Mouse (Mus musculus) thymus, adult 2 months (tissue): Measurements from ENCODE around the gene Sox2. TPM values are rescaled to one million over a fixed set of nuclear protein-coding genes. Genes with fewer than 3 reads are reported as not detected.

Source experiments
- DNase-seq: peaks from one replicate; pipeline ENCODE4 v3.0.0; 2021
- H3K27ac ChIP-seq: fragments of 200-500 bp; 2 replicates; pipeline ENCODE4 v1.5.1; 2012; ENCODE audit warnings: low read length, control low read depth; ENCODE audit not compliant: control insufficient read depth, insufficient read depth
- H3K27me3 ChIP-seq: fragments of 200-500 bp; 2 replicates; pipeline ENCODE4 v1.6.1; 2012; ENCODE audit warnings: mild to moderate bottlenecking, low read length, moderate library complexity, mixed read lengths; ENCODE audit not compliant: control insufficient read depth, insufficient read depth
- H3K36me3 ChIP-seq: fragments of 200-500 bp; 2 replicates; pipeline ENCODE4 v1.6.1; 2012; ENCODE audit warnings: mild to moderate bottlenecking, low read length, moderate library complexity; ENCODE audit not compliant: control insufficient read depth, insufficient read depth
- H3K4me1 ChIP-seq: fragments of 200-500 bp; replicated peaks from 2 replicates; pipeline ENCODE4 v1.6.1; 2012; ENCODE audit warnings: low read length; ENCODE audit not compliant: control insufficient read depth, insufficient read depth
- H3K4me3 ChIP-seq: fragments of 200-500 bp; 2 replicates; pipeline ENCODE4 v1.5.1; 2012; ENCODE audit warnings: mild to moderate bottlenecking, low read length, control low read depth, moderate library complexity; ENCODE audit not compliant: control insufficient read depth, insufficient read depth
- CTCF ChIP-seq: fragments of 200-500 bp; IDR thresholded peaks from 2 replicates; pipeline ENCODE4 v1.5.1; 2012; ENCODE audit warnings: mild to moderate bottlenecking, control low read depth, low read length, moderate library complexity, borderline replicate concordance; ENCODE audit not compliant: control insufficient read depth, poor library complexity, insufficient read depth; ENCODE audit errors: extremely low read depth
- POLR2A ChIP-seq: fragments of 200-500 bp; IDR thresholded peaks from 2 replicates; pipeline ENCODE4 v1.6.1; 2012; ENCODE audit warnings: mild to moderate bottlenecking, low read length, control low read depth, moderate library complexity; ENCODE audit not compliant: control insufficient read depth, poor library complexity, insufficient read depth; ENCODE audit errors: extremely low read depth
- WGBS: fragments of 180-500 bp; shearing (Covaris S2); methylation state at CpG from one replicate; pipeline ENCODE4 v1.1.7; 2018; 5-methylcytosine and 5-hydroxymethylcytosine counted together
- polyA plus RNA-seq: library from polyadenylated mRNA; depleted of rRNA; stranded (reverse); fragments of >200 nt; gene quantifications from 2 replicates; pipeline ENCODE4 v1.2.3, GENCODE M21; 2012

Sox2 gene
- polyA plus RNA-seq, 1 experiment: 0.19 TPM

DNA sequence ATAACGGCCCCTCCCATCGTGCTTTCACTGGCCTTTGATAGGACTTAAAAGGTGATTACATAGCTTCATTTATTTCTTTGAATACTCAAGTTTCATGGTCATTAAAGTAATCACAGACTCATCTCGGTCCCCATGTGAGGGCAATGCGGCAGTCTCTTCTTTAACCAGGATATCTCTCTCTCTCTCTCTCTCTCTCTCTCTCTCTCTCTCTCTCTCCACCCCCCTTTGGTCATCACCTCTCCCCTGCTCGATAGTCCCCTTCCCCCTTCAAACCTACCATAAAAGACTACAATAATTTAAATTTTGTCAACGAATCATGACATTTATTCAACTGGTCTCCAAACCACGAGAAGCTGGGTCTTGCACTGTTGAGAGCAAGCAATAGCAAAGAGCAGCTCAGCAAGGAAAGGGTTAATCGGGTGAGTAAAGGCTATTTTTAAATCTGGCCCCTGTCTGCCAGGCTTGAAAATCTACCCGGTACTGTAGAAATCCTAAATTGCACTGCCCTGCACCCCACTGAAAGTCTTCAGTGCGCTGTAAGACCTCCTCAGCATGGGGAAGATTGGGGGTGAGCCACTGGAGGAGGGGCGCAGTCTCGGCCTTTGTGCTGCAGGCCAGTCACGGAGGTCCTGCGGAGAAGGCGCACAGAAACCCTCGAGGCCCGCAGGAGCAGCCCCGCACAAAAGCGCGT lies 41.6 kb downstream of the Sox2 start:
- no peaks in the 10 kb centered on the region for H3K36me3 ChIP-seq
- no peak for TF ChIP-seq POLR2A
- no peak overlapping the region for H3K27ac ChIP-seq
- no peaks in the 10 kb centered on the region for H3K27me3 ChIP-seq
- H3K4me3 ChIP-seq: no peak overlapping the region
- WGBS: 25% methylated on average over 20 of the region's 20 CpGs
- H3K4me1 ChIP-seq: no peaks in the 10 kb centered on the region
- DNase-seq: no peak

DNA sequence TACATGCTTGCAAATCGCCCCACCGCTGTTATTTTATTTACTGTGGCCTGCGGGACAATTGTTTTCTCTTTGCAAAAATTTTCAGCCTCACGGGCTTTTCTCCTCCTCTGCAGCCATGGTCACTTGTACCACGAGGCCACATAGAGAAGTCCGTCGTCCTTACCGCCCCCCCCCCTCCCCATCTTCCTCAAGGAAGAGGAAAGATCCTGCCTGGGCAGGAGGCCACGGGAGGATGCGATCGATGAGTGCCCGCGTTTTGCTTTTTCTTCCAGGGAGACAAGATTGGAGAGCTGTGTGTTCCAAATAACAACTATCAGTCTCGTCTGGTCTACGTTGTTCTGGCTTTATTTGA lies 42.2 kb downstream of the Sox2 start:
- 35% methylated on average over 15 of the region's 15 CpGs for WGBS
- no peaks in the 10 kb centered on the region for H3K36me3 ChIP-seq
- TF ChIP-seq CTCF (no peak), POLR2A (no peak)
- H3K27ac ChIP-seq: no peak overlapping the region
- no peaks in the 10 kb centered on the region for H3K27me3 ChIP-seq
- no peaks in the 10 kb centered on the region for H3K4me1 ChIP-seq
- H3K4me3 ChIP-seq: no peak overlapping the region
- no peak for DNase-seq
